Mouse (Mus musculus) lung, embryonic 15.5 days (tissue): ENCODE data around the gene Dus1l. TPM values are rescaled to one million over a fixed set of nuclear protein-coding genes. Genes with fewer than 3 reads are reported as not detected.

Experiments used
- ATAC-seq: fragments of 200-750 bp; cut with Nextera tagmentation; 2 replicates; pipeline ENCODE4 v1.8.0; 2017; ENCODE audit warnings: moderate number of reproducible peaks, borderline replicate concordance; ENCODE audit not compliant: low FRiP score, low TSS enrichment; ENCODE audit errors: extremely low read depth
- H3K27ac ChIP-seq: fragments of 300-500 bp; sonication (generic); 2 replicates; pipeline ENCODE4 v1.5.1; 2015; ENCODE audit warnings: moderate library complexity, mild to moderate bottlenecking, inconsistent platforms
- H3K27me3 ChIP-seq: fragments of 300-500 bp; sonication (generic); 2 replicates; pipeline ENCODE4 v1.6.1; 2015; ENCODE audit warnings: inconsistent platforms
- H3K36me3 ChIP-seq: fragments of 300-500 bp; sonication (generic); 2 replicates; pipeline ENCODE4 v1.6.1; 2015; ENCODE audit warnings: inconsistent platforms
- H3K4me1 ChIP-seq: fragments of 300-500 bp; sonication (generic); 2 replicates; pipeline ENCODE4 v1.6.1; 2015; ENCODE audit warnings: inconsistent platforms
- H3K4me2 ChIP-seq: fragments of 300-500 bp; sonication (generic); 2 replicates; pipeline ENCODE4 v1.6.1; 2015; ENCODE audit warnings: inconsistent platforms, mild to moderate bottlenecking, moderate library complexity
- H3K4me3 ChIP-seq: fragments of 300-500 bp; sonication (generic); 2 replicates; pipeline ENCODE4 v1.5.1; 2015; ENCODE audit warnings: mild to moderate bottlenecking, inconsistent platforms
- H3K9ac ChIP-seq: fragments of 300-500 bp; sonication (generic); 2 replicates; pipeline ENCODE4 v1.6.1; 2015; ENCODE audit warnings: inconsistent platforms
- H3K9me3 ChIP-seq: fragments of 300-500 bp; sonication (generic); 2 replicates; pipeline ENCODE4 v1.6.1; 2016; ENCODE audit warnings: inconsistent platforms
- WGBS: fragments of 180-500 bp; shearing (Covaris S2); methylation state at CpG from one replicate; pipeline ENCODE4 v1.1.7; 2015; 5-methylcytosine and 5-hydroxymethylcytosine counted together
- polyA plus RNA-seq: library from polyadenylated mRNA; unstranded; fragments of >200 nt; fragmentation: Nextera tagmentation; extraction: Ambion mirVana; gene quantifications from 2 replicates; pipeline ENCODE4 v1.2.1, GENCODE M21; 2015

The Dus1l gene
- polyA plus RNA-seq, 1 experiment from 2014 or later: 90.4 TPM

GRCm38 (mm10) chr11:120824787-120825288 is 28.6 kb upstream of the Dus1l start:
- Histone ChIP-seq H3K9me3 (no peaks in the 10 kb centered on the region), H3K4me3 (peak overlapping the region; percentile 93), H3K4me2 (peak overlapping the region; percentile 80), H3K4me1 (peaks cover 34% of the 10 kb centered on the region), H3K27me3 (no peaks in the 10 kb centered on the region), H3K36me3 (peaks cover 21% of the 10 kb centered on the region), H3K27ac (peak overlapping the region; percentile 97), H3K9ac (peak overlapping the region; percentile 65)
- under 1% methylated on average over 21 of the region's 21 CpGs for WGBS
- ATAC-seq: peak; percentile 3; the same call in 1 of the 2 replicates

- H3K4me3 ChIP-seq: peak within 1 kb of the TSS; percentile 93
- peak; percentile 91 for ATAC-seq
- peaks cover 34% of the 10 kb centered on the region for H3K4me1 ChIP-seq
- no peaks in the 10 kb centered on the region for H3K27me3 ChIP-seq
- H3K4me2 ChIP-seq: peak within 1 kb of the TSS; percentile 80
- under 1% methylated on average over 91 of the region's 109 CpGs for WGBS
- peak within 1 kb of the TSS; percentile 97 for H3K27ac ChIP-seq
- H3K9ac ChIP-seq: peak within 1 kb of the TSS; percentile 93
- peaks cover 28% of the 10 kb centered on the region for H3K36me3 ChIP-seq
- no peaks in the 10 kb centered on the region for H3K9me3 ChIP-seq
Measured at GRCm38 (mm10) chr11:120823956-120824786, 28.0 kb upstream of the Dus1l start, which contains the start of gene Fasn. Gene Fasn, minus strand, starts transcription at chr11:120824547.

GRCm38 (mm10) chr11:120823551-120823947 is 27.3 kb upstream of the Dus1l start:
- Histone ChIP-seq H3K4me2 (peak overlapping the region; percentile 80), H3K36me3 (peaks cover 34% of the 10 kb centered on the region), H3K27me3 (no peaks in the 10 kb centered on the region), H3K9ac (peak overlapping the region; percentile 93), H3K4me1 (peaks cover 34% of the 10 kb centered on the region), H3K9me3 (no peaks in the 10 kb centered on the region), H3K27ac (peak overlapping the region; percentile 97), H3K4me3 (peak overlapping the region; percentile 93)
- WGBS: under 1% methylated on average over 39 of the region's 40 CpGs
- peak; percentile 33 for ATAC-seq

GRCm38 (mm10) chr11:120822831-120823550 is 26.8 kb upstream of the Dus1l start:
- Histone ChIP-seq H3K27ac (peak overlapping the region; percentile 97), H3K4me2 (peak overlapping the region; percentile 80), H3K4me1 (peaks cover 34% of the 10 kb centered on the region), H3K9ac (peak overlapping the region; percentile 93), H3K36me3 (peaks cover 39% of the 10 kb centered on the region), H3K4me3 (peak overlapping the region; percentile 93), H3K27me3 (no peaks in the 10 kb centered on the region), H3K9me3 (no peaks in the 10 kb centered on the region)
- WGBS: under 1% methylated on average over 14 of the region's 14 CpGs
- no peak for ATAC-seq

- ATAC-seq: no peak
- Histone ChIP-seq H3K4me3 (peak overlapping the region; percentile 93), H3K36me3 (peaks cover 46% of the 10 kb centered on the region), H3K9ac (peak overlapping the region; percentile 93), H3K9me3 (no peaks in the 10 kb centered on the region), H3K27me3 (no peaks in the 10 kb centered on the region), H3K4me1 (peaks cover 34% of the 10 kb centered on the region), H3K27ac (no peak overlapping the region), H3K4me2 (peak overlapping the region; percentile 80)
- 52% methylated on average over 4 of the region's 4 CpGs for WGBS
Measured at GRCm38 (mm10) chr11:120822321-120822720, 26.1 kb upstream of the Dus1l start.

- Histone ChIP-seq H3K36me3 (peaks cover 56% of the 10 kb centered on the region), H3K27ac (no peak overlapping the region), H3K27me3 (no peaks in the 10 kb centered on the region), H3K4me1 (peaks cover 34% of the 10 kb centered on the region), H3K9ac (peak overlapping the region; percentile 14), H3K4me2 (peak overlapping the region; percentile 80), H3K4me3 (peak overlapping the region; percentile 93; the same call in 1 of the 2 replicates), H3K9me3 (no peaks in the 10 kb centered on the region)
- 74% methylated on average over 14 of the region's 14 CpGs for WGBS
- no peak for ATAC-seq
Measured at GRCm38 (mm10) chr11:120821076-120821922, 25.1 kb upstream of the Dus1l start.

GRCm38 (mm10) chr11:120820546-120820945 is 24.3 kb upstream of the Dus1l start:
- ATAC-seq: no peak
- Histone ChIP-seq H3K4me3 (no peak overlapping the region), H3K27ac (no peak overlapping the region), H3K9ac (no peak overlapping the region), H3K4me1 (peaks cover 31% of the 10 kb centered on the region), H3K36me3 (peaks cover 64% of the 10 kb centered on the region), H3K27me3 (no peaks in the 10 kb centered on the region), H3K9me3 (no peaks in the 10 kb centered on the region), H3K4me2 (no peak overlapping the region)
- 89% methylated on average over 14 of the region's 14 CpGs for WGBS

GRCm38 (mm10) chr11:120819556-120819955 is 23.4 kb upstream of the Dus1l start:
- H3K27ac ChIP-seq: no peak overlapping the region
- no peak overlapping the region for H3K4me3 ChIP-seq
- H3K9me3 ChIP-seq: no peaks in the 10 kb centered on the region
- H3K4me1 ChIP-seq: peaks cover 23% of the 10 kb centered on the region
- ATAC-seq: no peak
- 95% methylated on average over 6 of the region's 6 CpGs for WGBS
- H3K27me3 ChIP-seq: no peaks in the 10 kb centered on the region
- peaks cover 74% of the 10 kb centered on the region for H3K36me3 ChIP-seq
- no peak overlapping the region for H3K4me2 ChIP-seq
- no peak overlapping the region for H3K9ac ChIP-seq

- H3K27me3 ChIP-seq: no peaks in the 10 kb centered on the region
- H3K36me3 ChIP-seq: peaks cover 87% of the 10 kb centered on the region
- ATAC-seq: no peak
- H3K9ac ChIP-seq: no peak overlapping the region
- peaks cover 23% of the 10 kb centered on the region for H3K4me1 ChIP-seq
- H3K4me2 ChIP-seq: no peak overlapping the region
- H3K4me3 ChIP-seq: no peak overlapping the region
- 94% methylated on average over 13 of the region's 13 CpGs for WGBS
- no peak overlapping the region for H3K27ac ChIP-seq
- H3K9me3 ChIP-seq: no peaks in the 10 kb centered on the region
Measured at GRCm38 (mm10) chr11:120818251-120818650, 22.0 kb upstream of the Dus1l start.

- Histone ChIP-seq H3K27me3 (no peaks in the 10 kb centered on the region), H3K36me3 (peaks cover 96% of the 10 kb centered on the region), H3K9me3 (no peaks in the 10 kb centered on the region), H3K4me3 (no peak overlapping the region), H3K4me1 (peaks cover 16% of the 10 kb centered on the region), H3K9ac (no peak overlapping the region), H3K4me2 (no peak overlapping the region), H3K27ac (no peak overlapping the region)
- WGBS: 80% methylated on average over 6 of the region's 6 CpGs
- ATAC-seq: no peak
Measured at GRCm38 (mm10) chr11:120817358-120817757, 21.2 kb upstream of the Dus1l start.

- Histone ChIP-seq H3K4me2 (no peak overlapping the region), H3K9me3 (no peaks in the 10 kb centered on the region), H3K27me3 (no peaks in the 10 kb centered on the region), H3K27ac (no peak overlapping the region), H3K9ac (no peak overlapping the region), H3K36me3 (peaks cover 100% of the 10 kb centered on the region), H3K4me3 (no peak overlapping the region), H3K4me1 (no peaks in the 10 kb centered on the region)
- 92% methylated on average over 16 of the region's 16 CpGs for whole genome bisulfite sequencing
- ATAC-seq: no peak
Measured at GRCm38 (mm10) chr11:120812068-120812467, 15.9 kb upstream of the Dus1l start.
